Mouse (Mus musculus): ENCODE measurements around the gene Xpo1.

DNA sequence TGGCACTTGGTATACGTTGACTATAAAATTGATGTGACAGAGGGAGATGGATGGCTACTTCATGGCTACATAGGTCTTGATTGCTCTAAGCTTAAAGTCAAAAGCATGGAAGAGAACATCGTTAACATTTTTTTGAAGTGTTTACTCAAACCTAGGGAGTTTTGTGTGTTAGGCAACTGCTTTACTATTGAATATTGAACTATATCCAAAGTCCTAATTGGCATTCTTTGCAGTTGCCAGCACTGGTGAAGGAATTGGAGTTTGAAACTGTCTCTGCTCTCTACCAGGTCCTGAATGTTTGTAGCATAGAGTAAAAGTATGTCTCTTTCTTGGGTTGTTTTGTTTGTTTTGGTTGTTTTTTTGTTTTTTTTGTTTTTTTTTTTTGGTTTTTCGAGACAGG, 19.9 kb downstream of the Xpo1 start:
- no peak for TF ChIP-seq CTCF (IDR thresholded peaks at IDR 0.05; ENCODE audit: low read depth)
- no peak for TF ChIP-seq EP300 (optimal IDR thresholded peaks at IDR 0.05)

Data from stomach, postnatal 0 days (tissue).